Mouse (Mus musculus) E14TG2a.4 (cell line): ENCODE data around the gene Mfsd11.
"Not testable (repeated sequence)": the region's sequence is repeated elsewhere in the genome, so short reads cannot be mapped to it uniquely, and the experiment has no call there.

Experiments
- H3K27me3 ChIP-seq: 2 replicates; pipeline ENCODE4 v1.6.1; 2014; ENCODE audit warnings: low read length, control low read depth; ENCODE audit not compliant: insufficient read depth
- H3K36me3 ChIP-seq: 2 replicates; pipeline ENCODE4 v1.6.1; 2014; ENCODE audit warnings: low read length, control low read depth; ENCODE audit not compliant: insufficient read depth
- H3K4me1 ChIP-seq: replicated peaks from 2 replicates; pipeline ENCODE4 v1.6.1; 2014; ENCODE audit warnings: low read depth, low read length, control low read depth
- H3K4me3 ChIP-seq: replicated peaks from 2 replicates; pipeline ENCODE4 v1.5.1; 2014; ENCODE audit warnings: mild to moderate bottlenecking, low read length
- H3K9me3 ChIP-seq: 2 replicates; pipeline ENCODE4 v1.6.1; 2014; ENCODE audit warnings: low read length, control low read depth
- CTCF ChIP-seq: conservative IDR thresholded peaks from 2 replicates; pipeline ENCODE4 v1.5.1; 2014; ENCODE audit warnings: low read length
- NANOG ChIP-seq: IDR thresholded peaks from 2 replicates; pipeline ENCODE4 v1.6.1; 2014; ENCODE audit warnings: borderline replicate concordance, low read length, mixed read lengths
- POU5F1 ChIP-seq: IDR thresholded peaks from 2 replicates; pipeline ENCODE4 v1.6.1; 2014; ENCODE audit warnings: low read length, borderline replicate concordance

The Mfsd11 gene

GRCm38 (mm10) chr11:116816769-116817168, 35.5 kb upstream of the Mfsd11 start:
- Histone ChIP-seq H3K27me3 (peaks cover 7% of the 10 kb centered on the region; the same call in 1 of the 2 replicates), H3K4me3 (no peak overlapping the region), H3K4me1 (peaks cover 56% of the 10 kb centered on the region), H3K9me3 (no peaks in the 10 kb centered on the region), H3K36me3 (no peaks in the 10 kb centered on the region)
- TF ChIP-seq NANOG: no peak
- no peak for TF ChIP-seq POU5F1

DNA sequence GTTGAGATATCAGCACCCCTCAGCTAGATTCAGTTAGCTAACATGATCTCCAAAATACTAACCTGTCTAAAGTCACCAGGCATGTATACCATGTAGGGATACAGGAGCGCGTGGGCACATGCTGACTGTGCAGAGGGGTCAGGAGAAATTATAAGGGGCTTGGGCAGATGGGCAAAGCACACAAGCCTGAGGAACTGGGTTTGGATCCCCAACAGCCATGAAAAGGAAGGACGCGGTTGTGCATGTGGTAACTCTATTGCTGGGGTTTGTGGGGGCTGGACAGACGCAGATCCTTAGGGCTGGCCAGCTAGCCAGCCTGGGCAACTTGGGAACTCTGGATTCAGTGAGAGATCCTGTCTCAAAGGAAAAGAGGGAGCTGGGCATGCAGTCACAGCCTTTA, 34.7 kb upstream of the Mfsd11 start:
- TF ChIP-seq CTCF (no peak), POU5F1 (no peak), NANOG (no peak)
- no peaks in the 10 kb centered on the region for H3K36me3 ChIP-seq
- H3K4me3 ChIP-seq: no peak overlapping the region
- H3K4me1 ChIP-seq: peaks cover 54% of the 10 kb centered on the region
- H3K9me3 ChIP-seq: no peaks in the 10 kb centered on the region
- H3K27me3 ChIP-seq: peaks cover 7% of the 10 kb centered on the region; the same call in 1 of the 2 replicates

- Histone ChIP-seq H3K4me3 (no peak overlapping the region), H3K36me3 (no peaks in the 10 kb centered on the region), H3K27me3 (peaks cover 5% of the 10 kb centered on the region; the same call in 1 of the 2 replicates), H3K4me1 (peaks cover 45% of the 10 kb centered on the region), H3K9me3 (no peaks in the 10 kb centered on the region)
- TF ChIP-seq POU5F1 (no peak), CTCF (no peak), NANOG (no peak)
Measured at GRCm38 (mm10) chr11:116818722-116819121, 33.5 kb upstream of the Mfsd11 start.

GRCm38 (mm10) chr11:116819932-116820593, 32.2 kb upstream of the Mfsd11 start:
- Histone ChIP-seq H3K9me3 (no peaks in the 10 kb centered on the region), H3K27me3 (peaks cover 3% of the 10 kb centered on the region; the same call in 1 of the 2 replicates), H3K4me3 (no peak overlapping the region), H3K4me1 (peaks cover 34% of the 10 kb centered on the region), H3K36me3 (no peaks in the 10 kb centered on the region)
- TF ChIP-seq NANOG (no peak), POU5F1 (no peak), CTCF (no peak)

DNA sequence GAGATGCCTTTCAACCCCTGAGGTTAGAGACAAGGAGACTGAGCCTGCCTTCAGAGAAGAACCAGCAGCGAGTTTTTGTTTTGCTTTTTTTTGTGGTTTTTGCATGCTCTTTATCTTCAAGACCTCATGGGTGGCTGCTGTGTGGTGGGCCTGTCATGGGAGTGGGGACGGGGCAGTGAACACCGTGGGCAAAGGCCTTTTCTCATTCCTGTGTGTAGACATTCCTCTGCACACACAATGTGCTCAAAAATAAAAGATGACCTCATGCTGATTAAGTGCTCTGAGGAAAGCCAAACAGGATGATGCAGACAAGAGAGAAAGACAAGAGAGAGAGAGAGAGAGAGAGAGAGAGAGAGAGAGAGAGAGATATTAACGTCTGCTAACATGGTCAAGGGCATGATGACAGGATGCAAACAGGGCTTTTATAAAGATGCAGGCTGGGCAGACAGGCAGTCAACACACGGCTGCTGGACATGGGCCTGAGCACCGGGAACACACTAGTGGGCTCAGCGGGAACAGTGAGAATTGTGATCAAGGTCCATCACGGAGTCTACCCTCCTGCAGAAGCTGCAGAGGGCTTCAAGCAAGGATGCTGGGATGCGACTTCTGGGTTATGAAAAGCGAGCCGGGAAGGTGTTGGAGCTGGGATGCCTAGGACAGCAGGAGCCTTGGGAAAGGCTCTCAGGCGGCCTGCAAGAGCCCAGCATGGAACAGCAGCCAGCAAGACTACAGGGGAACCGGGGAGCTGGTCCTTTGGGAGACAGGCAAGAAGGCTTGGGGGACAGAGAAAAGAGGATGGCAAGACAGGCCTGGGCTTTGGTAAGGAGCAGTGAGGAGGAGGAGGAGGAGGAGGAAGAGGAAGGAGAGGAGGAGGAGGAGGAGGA, 30.9 kb upstream of the Mfsd11 start:
- Histone ChIP-seq H3K27me3 (peaks cover 4% of the 10 kb centered on the region), H3K4me3 (no peak overlapping the region), H3K36me3 (no peaks in the 10 kb centered on the region), H3K4me1 (peaks cover 36% of the 10 kb centered on the region), H3K9me3 (no peaks in the 10 kb centered on the region)
- TF ChIP-seq NANOG (no peak), CTCF (no peak), POU5F1 (no peak)

GRCm38 (mm10) chr11:116822215-116822614, 30.0 kb upstream of the Mfsd11 start:
- H3K9me3 ChIP-seq: no peaks in the 10 kb centered on the region
- H3K27me3 ChIP-seq: peaks cover 13% of the 10 kb centered on the region
- no peaks in the 10 kb centered on the region for H3K36me3 ChIP-seq
- no peak overlapping the region for H3K4me3 ChIP-seq
- H3K4me1 ChIP-seq: peaks cover 40% of the 10 kb centered on the region
- no peak for TF ChIP-seq POU5F1
- TF ChIP-seq NANOG: no peak
- TF ChIP-seq CTCF: no peak

- TF ChIP-seq CTCF (no peak), NANOG (no peak), POU5F1 (no peak)
Measured at GRCm38 (mm10) chr11:116822626-116823025, 29.6 kb upstream of the Mfsd11 start.

GRCm38 (mm10) chr11:116823255-116823654, 29.0 kb upstream of the Mfsd11 start:
- H3K27me3 ChIP-seq: peaks cover 20% of the 10 kb centered on the region
- H3K36me3 ChIP-seq: no peaks in the 10 kb centered on the region
- TF ChIP-seq CTCF (no peak), POU5F1 (no peak), NANOG (no peak)
- H3K4me3 ChIP-seq: no peak overlapping the region
- no peaks in the 10 kb centered on the region for H3K9me3 ChIP-seq
- H3K4me1 ChIP-seq: peaks cover 45% of the 10 kb centered on the region

More at GRCm38 (mm10) chr11:116822626-116823025, 29.6 kb upstream of the Mfsd11 start:
- Histone ChIP-seq H3K36me3 (no peaks in the 10 kb centered on the region), H3K4me3 (no peak overlapping the region), H3K4me1 (peaks cover 43% of the 10 kb centered on the region), H3K27me3 (peaks cover 17% of the 10 kb centered on the region), H3K9me3 (no peaks in the 10 kb centered on the region)

DNA sequence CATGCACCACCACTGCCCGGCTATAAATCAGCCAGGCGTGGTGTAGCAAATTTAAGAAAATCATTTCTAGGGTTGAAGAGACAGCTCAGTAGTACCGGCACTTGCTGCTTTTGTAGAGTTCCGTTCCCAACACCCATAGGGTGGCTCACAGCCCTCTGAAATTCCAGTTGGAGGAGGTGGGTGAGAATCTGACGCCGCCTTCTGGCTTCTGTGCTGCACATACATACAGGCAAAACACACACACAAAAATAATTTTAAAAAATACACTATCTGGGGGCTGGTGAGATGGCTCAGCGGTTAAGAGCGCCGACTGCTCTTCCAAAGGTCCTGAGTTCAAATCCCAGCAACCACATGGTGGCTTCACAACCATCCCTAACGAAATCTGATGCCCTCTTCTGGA, 28.4 kb upstream of the Mfsd11 start:
- H3K4me3 ChIP-seq, H3K36me3 ChIP-seq: not testable (repeated sequence)
- peaks cover 26% of the 10 kb centered on the region for H3K27me3 ChIP-seq

More for the DNA sequence above, 28.4 kb upstream of the Mfsd11 start:
- peaks cover 46% of the 10 kb centered on the region for H3K4me1 ChIP-seq
- not testable (repeated sequence) for H3K9me3 ChIP-seq
